Mouse (Mus musculus) liver, adult 10 weeks (tissue): ENCODE measurements around the gene Lexm. TPM values are rescaled to one million over a fixed set of nuclear protein-coding genes. Genes with fewer than 3 reads are reported as not detected.

ENCODE experiments used
- polyA plus RNA-seq: library from polyadenylated mRNA; stranded (reverse); fragments of 350-450 nt; fragmentation: Illumina TruSeq; extraction: RNeasy Lipid Tissue Mini Kit (QIAGEN cat#74804); gene quantifications from one replicate; pipeline ENCODE4 v1.2.3, GENCODE M21; 2014; ENCODE audit warnings: low read depth, low replicate concordance

Gene Lexm
- not detected for polyA plus RNA-seq

DNA sequence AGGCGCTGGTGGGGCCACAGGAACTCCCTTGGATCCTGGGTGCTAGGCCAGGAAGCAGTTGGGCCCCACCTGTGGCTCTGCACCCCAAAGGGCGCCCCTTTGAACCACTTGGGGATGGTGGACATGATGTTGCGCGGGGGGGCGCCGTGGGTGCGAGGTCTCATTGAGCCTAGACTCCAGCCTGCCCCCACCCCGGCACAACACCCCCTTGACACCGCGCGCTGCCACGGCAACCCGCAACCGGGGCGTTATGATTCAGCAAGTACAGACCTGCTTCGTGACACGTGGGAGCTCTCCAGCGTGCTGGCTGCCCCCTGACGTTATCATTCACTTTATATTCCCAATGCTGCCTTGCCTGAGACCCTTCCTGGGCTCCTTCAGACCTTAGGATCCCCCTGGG, at the start of gene Lexm:
TSS of gene Lexm (minus strand) at position 186 of the 400 bp plus-strand sequence.

DNA sequence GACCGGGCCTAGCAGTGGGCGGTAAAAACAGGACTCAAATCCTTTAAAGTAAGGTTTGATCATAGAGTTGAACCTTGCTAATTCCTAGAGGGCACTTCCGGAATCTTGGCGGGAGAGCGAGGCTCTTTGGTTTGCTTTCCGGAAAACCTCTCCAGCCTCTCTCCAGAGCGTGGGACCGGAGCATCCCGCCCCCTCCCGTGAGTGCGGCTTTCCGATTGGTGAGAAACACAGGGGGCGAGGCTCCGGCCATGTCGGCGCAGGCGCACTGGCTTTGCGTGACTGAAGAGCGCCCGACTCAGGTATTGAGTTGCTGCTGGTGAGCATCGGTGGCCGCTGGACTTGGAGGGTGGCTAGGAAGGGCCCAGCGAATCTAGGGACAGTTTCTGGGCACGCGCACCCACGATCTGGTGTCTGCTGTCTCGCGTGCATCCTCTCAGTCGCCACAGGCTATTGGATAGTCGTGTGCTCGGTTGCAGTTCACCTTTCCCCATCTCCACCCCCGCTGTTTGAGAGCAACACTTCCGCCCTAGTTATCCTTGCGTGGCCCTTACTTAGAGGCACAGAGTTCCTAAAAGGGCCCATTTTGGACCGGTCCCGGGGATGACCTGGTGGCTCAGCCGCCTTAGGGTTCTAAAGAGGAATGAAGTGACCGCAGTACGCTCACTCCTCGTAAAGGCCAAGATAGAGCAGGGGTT, 33.9 kb upstream of the Lexm start, which contains the start of gene Pars2:
TSS of gene Pars2 (plus strand) at position 237 of the 695 bp plus-strand sequence.

DNA sequence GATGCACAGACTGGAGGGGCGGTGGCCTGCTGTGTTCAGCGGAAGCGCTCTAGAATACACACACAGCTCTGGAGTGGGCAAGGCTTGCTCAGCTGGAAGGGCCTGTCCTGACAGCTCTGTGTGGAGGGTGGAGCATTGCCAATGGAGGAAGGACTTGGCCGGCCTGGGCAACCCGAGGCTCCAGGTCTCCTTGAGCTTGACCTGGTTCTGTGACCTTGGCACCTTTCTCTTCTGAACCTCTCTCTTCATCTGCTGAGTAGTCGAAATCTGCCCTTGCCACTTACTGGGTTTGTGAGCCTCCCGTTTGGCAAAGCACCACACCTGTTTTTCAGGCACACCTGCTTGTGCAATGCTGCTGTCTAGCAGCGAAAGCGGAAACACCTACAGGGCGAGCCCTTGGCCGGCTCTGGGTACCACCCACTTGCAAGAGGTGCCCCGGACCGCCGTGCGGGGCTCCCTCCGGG, 5.0 kb upstream of the Lexm start, which contains the start of gene Ttc22:
TSS of gene Ttc22 (plus strand) at position 403 of the 464 bp plus-strand sequence.

DNA sequence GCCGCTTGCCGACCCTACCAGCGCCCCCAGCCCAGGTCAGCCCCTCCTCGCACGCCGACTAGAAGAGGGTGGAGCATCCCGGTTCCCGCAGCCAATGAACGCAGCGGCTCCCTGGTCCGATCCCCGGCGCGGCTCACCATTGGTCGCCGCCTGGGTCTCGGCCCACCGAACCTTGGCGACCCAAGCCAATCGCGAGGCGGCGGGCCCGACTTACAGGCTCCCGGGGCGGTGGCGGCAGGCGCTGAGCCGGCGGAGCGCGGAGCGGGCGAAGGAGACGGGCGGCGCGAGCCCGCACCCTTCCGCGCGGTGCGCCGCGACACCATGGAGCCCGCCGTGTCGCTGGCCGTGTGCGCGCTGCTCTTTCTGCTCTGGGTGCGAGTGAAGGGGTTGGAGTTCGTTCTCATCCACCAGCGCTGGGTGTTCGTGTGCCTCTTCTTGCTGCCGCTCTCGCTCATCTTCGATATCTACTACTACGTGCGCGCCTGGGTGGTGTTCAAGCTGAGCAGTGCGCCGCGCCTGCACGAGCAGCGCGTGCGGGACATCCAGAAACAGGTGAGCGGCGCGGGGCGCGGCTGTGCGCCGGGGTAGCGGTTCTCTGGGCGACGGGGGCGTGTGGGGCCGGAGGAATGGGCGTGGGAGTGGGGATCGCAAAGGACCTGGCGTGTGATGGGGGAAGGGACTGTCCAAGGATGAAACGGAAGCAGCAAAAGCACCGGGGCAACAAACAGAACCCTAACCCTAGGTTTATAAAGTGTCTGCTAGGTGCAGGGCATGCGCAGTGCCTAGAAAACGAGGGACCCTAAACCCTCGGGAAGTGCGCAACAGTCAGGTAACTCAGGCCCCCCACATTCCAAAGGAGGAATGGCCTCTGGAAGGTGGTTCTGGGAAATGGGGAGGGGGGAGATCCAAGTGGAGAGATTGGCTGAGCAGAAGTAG, 55.9 kb downstream of the Lexm start, which contains the start of gene Dhcr24:
TSS of gene Dhcr24 (plus strand) at position 193 of the 936 bp plus-strand sequence.

Other genes with a start within 250 kb of the Lexm start
- 7.2 TPM for gene Pcsk9, start 152.9 kb downstream of the Lexm start, polyA plus RNA-seq
- not detected for gene Bsnd, start 125.0 kb downstream of the Lexm start, polyA plus RNA-seq
- gene Dhcr24, start 56.2 kb downstream of the Lexm start, polyA plus RNA-seq = 47.8 TPM
- not detected for gene Ttc22, start 5.2 kb upstream of the Lexm start, polyA plus RNA-seq
- gene Pars2, start 33.8 kb upstream of the Lexm start, polyA plus RNA-seq = 0.58 TPM
- 14.6 TPM for gene Ttc4, start 61.7 kb upstream of the Lexm start, polyA plus RNA-seq
- not detected for gene Mroh7, start 113.7 kb upstream of the Lexm start, polyA plus RNA-seq
- not detected for gene Fam151a, start 116.6 kb upstream of the Lexm start, polyA plus RNA-seq
- gene Acot11, start 187.8 kb upstream of the Lexm start, polyA plus RNA-seq = 0.77 TPM